Mouse (Mus musculus) left cerebral cortex, adult 11 months (tissue): ENCODE measurements around the gene BC051665.

Source experiments
- DNase-seq: peaks from one replicate; pipeline ENCODE4 v3.0.0; 2022; ENCODE audit warnings: low spot score

Gene BC051665

DNA sequence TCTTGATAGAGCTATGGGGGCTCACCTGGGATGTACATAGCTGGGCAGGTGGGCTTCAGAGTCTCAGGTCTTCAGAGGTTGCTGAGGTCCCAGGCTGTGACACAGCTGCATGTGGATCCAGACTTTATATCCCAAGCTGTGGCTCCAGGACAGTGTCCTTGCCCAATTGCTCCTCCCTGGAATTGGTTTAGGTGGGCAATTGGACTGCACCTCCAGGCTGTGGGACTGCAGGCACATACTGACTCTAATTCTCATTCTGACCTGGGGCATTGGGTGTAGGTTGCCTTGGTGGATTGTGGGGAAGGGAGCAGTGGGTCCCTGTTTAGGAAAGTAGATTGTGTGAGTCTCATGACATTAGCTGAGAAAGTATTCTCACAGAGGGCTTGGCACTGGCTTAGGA lies at the start of gene BC051665:
Gene BC051665 (minus strand): TSS at position 101 of the 400 bp plus-strand sequence.
- no peak for DNase-seq

DNA sequence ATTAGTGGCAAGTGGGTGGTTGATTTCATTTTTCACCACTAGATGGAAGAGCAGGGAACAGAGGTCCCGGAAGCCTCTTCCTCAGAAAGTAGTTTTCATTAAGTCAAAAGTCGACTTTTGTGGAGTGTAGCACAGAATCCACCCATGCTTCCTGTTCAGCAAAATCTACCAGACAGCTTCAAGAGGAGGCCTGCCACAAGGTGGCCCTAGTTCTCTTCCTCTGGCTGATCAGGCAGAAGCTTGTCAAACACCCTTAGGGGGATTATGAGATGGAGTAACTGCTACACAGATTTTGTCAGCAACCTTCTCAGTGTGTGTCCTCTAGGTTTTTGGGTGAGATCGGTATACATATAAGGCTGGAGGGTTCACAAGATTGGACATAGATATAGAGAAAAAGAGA lies 39.9 kb upstream of the BC051665 start:
- DNase-seq, result no peak

DNA sequence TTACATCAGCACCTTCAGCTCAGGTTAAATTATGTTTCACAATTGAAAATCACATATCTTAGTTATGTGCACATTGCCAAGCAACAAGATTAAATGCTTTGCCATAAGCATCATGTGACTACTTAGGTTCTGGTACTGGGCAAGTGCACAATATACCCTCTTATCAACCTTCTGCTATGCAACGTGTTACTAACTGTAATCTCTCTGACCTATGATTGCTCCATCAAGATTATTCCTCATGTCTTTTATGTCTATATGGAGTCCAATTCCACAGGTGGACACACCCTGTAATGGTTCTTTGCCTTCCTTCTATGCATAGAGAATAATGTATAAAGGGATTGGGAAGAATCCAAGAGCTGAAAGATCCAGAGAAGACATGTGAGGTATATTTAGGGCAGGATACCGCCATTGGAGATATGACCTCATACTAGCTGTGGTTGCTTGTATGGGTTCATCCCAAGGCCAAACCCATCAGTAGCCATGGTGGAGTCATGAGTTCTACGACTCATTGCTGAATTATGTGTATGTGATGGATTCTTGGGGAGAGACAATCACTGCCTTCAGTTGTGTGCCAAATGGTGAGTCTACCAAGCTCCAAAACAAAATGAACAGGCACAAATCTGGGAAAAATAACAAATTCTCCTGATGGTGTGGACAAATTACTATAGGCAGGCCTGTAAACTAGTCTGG lies 34.5 kb upstream of the BC051665 start:
- no peak for DNase-seq

DNA sequence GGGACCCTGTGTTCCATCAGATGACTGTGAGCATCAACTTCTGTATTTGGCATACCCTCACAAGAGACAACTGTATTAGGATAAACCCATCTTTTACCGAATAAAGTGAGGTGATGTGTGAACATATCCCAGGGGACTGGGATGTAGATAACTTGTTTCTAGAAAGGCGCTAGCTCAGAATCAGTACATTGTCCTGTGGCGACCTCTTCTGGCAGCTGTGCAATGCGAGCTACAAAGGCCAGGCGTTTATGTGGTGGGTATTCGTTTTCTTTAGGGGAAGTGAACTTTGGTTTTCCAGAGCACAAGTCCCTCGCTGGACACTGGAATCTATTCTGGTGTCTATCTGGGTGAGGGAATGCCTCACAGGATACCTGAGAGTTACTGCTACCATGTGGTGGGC lies 33.3 kb upstream of the BC051665 start:
- no peak for DNase-seq

DNA sequence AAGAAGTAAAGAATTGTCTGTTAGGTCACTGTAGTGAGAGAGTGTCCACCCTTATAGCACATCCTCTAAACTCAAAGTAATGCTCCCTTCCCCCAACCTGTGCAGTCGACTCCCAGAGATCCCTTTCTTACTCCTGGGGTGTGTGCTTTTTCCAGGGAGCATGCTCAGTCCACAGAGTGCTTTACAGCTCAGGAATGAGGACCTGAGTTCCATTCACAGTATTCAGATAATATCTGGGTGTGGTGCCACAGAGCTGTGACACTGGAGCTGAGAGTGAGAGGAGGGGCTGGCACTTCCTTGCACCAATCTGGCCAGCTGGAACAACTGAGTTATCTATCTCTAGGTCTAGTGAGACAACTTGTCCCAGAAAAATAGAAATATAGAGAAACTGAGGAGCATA lies 27.6 kb upstream of the BC051665 start:
- no peak for DNase-seq

DNA sequence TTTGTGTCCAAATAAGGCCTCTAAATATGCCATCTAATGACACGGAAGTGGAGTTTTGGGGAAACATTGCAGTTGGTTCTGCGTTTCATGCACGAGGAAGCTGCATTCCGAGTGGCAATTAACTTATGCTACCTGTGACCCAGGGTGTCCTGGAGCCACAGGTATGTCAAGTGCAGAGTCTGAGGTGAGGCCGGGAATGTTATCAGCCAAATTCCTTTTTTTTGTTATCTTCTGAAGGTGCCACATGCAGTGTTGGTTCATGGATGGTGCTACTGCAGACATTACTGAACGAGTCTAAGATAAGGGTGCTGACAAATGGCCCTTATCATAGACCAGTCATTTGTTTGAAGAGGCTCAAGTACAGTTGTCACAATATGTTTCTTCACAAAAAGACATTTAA lies 26.6 kb upstream of the BC051665 start:
- DNase-seq, result no peak

DNA sequence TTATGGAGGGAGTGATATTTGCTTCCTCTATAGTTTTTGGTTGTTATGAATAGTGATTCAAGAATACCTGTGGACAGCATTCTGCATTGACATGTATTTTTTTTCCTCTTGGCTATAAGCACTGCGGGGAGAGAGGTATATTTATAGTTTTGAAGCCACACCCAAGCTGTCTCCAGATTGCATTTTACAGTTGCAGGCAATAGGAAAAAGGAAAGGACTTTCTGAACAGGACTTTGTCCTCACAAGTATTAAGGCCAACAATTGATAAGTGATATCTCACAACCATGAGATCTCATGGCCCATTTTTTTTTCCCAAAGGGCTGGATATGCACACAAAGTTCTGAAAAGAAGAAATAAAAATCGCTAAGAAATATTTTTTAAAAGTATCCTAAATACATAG lies 23.5 kb upstream of the BC051665 start:
- DNase-seq, result no peak

DNA sequence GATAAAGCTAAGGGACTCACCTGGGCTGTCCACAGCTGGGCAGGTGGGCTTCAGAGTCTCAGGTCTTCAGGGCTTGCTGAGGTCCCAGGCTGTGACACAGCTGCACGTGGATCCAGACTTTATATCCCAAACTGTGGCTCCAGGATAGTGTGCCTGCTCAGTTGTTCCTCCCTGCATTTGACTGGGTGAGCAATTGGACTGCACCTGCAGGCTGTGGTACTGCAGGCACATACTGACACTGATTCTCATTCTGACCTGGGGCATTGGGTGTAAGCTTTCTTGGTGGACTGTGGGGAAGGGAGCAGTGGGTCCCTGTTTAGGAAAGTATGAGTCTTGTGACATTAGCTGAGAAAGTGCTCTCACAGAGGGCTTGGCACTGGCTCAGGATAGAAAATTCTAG lies 16.6 kb upstream of the BC051665 start, which contains the start of gene Ctsll3:
Gene Ctsll3 (minus strand): TSS at position 101 of the 400 bp plus-strand sequence.
- DNase-seq, result no peak

DNA sequence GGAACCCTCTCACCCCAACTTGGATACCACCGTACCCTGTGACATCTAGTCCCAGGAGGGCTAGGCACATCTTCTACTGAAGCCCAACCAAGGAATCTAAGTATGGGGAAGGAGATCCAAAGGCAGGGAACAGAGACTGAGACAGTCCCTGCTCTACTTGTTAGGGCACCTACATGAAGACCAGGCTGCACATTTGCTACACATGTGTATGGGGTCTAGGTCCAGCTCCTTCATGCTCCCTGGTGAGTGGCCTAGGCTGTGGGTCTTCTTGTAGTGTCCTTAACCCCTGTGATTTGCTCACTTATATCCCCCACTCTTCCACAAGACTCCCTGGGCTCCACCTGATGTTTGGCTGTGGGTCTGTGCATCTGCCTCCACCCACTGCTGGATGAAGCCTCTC lies 3.3 kb upstream of the BC051665 start:
- no peak for DNase-seq

DNA sequence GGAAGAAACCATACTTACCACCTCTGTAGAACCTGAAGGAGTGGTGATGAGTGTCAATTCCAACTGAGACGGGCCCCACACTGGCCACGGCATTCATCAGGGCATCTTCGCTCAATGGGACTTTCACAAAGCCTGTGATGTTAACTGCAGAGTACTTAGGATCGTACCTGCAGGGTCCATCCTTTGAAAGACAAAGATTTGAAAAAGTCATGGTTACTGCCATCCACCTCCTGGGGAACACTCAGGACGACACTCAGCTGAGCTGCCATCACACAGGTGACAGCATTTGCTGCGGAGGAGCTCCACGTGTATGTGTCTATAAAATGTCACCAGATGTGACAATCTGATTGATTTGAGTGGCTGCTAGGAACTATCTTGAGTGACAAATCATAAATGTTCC lies 2.9 kb downstream of the BC051665 start:
- DNase-seq, result no peak

DNA sequence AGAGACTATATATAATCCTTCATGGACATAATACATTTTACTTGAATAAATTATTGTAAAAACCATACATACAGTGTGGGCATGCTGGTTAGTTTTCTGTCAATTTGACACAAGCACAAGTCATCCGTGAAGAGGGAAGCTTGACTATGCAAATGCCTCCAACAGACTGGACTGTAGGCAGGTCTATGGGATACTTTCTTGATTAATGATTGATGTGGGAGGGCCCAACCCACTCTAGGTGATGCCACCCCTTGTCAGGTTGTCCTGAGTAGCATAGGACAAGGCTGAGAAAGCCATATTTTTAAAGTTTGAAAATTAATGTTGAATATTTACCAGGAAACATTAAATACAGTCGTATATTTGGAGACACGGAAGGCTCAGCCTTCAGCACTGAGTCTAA lies 5.6 kb downstream of the BC051665 start:
- no peak for DNase-seq

DNA sequence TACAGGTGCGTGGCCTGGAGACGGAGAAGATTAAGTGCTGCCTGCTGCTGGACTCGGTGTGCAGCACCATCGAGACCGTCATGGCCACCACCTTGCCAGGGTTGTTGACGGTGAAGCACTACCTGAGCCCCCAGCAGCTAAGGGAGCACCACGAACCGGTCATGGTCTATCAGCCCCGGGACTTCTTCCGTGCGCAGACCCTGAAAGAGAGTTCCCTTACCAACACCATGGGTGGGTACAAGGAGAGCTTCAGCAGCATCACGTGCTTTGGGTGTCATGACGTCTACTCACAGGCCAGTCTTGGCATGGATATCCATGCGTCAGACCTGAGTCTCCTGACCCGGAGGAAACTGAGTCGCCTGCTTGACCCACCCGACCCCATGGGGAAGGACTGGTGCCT lies 25.0 kb downstream of the BC051665 start:
- DNase-seq, result no peak

DNA sequence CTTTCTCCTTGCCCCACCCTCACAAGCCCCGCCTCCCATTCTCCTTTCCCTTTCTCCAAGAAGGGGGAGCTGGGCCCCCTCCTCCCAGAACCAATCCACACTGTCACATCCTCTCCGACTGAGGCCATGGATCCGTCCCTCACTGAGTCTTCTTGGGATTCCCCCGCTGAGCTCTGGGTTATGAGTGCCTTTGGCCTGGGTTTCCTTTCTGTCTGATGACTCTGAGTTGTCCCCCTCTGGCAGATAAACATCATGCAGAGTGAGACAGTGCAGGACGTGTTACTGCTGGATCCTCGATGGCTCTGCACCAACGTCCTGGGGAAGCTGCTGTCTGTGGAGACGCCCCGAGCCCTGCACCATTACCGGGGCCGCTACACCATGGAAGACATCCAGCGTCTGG lies 25.8 kb downstream of the BC051665 start:
- DNase-seq, result no peak

DNA sequence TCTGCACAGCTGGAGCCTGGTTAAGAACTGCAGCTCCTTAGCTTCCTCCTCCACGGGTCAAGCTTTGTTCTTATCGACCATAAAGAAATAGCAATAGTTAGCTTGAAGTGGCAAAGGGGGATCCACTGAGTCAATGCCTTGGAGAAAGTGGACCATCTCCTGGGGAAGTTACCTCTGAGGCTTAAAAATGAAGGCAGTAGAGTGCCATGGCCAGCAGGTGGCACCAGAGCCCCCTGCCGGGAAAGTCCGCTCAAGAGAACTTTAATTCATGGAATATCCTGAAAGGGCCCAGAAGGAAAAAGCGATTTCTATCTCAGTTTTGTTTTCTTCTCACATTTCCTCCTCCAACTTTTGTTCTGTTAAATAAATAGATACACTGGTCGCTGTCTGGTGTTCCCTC lies 27.0 kb downstream of the BC051665 start:
- no peak for DNase-seq

DNA sequence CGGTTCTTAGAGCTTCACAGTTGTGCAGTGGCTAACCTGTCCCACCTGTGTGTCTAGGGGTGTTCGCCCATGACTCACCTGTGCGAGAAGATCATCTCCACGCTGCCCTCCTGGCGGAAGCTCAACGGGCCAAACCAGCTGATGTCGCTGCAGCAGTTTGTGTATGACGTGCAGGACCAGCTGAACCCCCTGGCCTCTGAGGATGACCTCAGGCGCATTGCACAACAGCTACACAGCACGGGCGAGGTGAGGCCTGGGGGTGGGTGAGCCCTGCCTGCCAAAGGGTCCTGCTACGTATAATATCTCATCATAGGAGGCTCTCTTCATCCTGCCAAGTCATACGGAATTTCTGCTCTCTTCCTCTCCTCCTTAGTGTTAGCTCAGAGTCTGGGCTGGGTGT lies 28.9 kb downstream of the BC051665 start:
- DNase-seq, result no peak

DNA sequence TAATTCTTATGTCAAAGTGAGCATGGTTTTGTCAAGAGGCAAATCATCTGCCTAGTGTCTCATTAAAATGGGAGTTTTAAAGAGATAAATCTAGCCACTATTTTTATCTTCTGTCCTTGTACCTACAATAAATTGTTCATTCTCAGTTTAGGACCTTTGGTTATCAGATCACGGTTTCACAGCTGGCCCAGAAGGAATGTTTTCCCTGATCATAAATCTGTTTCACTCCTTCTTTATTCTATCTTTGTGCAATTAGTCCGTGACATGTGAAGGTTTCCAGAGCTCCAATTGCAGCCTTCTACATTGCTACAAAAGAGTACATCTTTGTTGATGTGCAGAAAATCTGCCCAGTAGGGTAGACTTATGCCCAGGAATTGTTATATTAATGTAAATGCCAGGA lies 30.9 kb downstream of the BC051665 start:
- DNase-seq, result no peak

DNA sequence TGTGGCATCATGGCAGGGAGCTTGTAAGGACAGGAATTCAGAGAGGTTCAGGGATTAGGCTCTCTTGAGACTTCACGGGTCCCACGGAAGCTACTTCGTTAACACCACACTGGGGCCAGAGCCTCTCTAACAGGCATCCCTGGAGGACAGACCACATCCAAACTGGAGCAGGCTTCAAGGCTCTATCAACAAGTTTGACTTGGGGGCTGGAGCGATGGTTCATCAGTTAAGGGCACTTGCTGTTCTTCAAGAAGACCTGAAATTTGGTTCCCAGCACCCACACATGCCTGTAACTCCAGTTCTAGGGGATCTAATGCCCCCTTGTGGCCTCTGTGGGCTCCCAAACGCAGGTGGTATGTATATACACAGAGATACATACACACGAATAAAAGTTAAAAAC lies 32.9 kb downstream of the BC051665 start:
- DNase-seq, result no peak

DNA sequence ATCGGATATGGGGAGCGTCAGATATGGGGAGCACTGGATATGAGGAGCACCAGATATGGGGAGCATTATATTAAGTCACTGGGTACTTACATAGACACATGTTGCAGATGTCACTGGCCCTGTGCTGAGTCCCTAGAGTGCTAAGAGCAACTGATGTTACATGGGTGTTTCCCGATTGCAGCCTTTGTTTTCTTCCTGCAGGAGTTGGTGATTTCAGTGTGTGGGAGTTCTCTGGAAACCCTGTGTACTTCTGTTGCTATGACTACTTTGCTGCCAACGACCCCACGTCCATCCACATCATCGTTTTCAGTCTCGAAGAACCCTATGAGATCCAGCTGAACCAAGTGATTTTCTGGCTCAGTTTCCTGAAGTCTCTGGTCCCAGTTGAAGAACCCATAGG lies 35.2 kb downstream of the BC051665 start:
- no peak for DNase-seq

DNA sequence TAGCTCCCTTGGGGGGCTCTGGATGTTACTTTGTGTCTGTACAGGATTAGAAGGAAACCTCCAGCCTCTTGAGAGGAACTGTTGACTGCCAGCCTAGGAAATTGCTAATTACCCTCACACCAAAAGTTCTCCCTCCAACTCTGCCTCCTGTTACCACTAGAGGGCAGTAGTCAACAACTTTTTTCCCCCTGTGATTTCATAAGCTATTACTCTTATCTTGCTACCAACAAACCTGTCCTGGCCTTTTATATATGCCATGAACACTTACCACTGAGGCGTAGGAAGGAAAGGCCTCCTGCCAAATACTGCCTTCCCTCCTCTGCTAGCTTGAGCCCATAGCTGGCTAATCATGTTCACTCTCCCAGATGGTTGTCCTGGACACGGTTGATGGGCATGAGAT lies 37.6 kb downstream of the BC051665 start:
- DNase-seq, result no peak

DNA sequence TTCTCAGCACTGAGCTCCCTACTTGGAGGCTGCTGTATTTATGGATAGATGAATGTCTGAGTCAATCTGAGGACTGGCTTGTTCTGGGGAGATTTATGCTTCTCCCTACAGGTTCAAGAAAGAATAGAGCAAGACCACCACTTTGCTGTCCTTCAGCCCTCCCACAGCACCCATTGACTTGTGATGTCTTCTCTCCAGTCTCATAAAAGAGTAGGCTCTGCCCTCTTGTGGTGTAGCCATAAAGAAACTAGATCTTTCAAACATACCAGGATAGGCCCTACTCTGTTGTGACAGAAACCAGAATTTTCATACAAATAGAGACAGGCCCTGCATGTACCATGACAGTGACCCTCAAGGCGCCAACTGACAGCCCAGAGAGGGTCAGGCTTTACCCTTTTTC lies 39.0 kb downstream of the BC051665 start:
- no peak for DNase-seq

DNA sequence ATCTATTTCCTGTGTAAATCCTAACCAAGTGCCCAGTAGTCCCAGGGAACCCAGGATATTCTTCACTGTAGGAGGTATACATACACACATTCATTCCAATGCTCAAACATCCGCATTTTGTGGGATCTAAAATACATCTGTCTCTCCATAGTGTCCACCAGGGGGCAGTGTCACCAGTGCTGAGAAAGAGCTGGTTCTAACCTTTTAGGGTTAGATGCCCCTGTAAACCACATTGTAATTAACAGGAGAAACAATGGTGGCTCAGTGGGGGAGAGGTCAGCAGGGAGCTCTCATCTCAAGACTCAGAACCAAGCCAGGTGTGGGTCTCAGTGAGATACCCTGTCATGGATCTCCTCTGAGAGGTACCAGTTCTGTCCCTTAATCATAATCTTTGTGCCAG lies 39.9 kb downstream of the BC051665 start:
- DNase-seq, result no peak

DNA sequence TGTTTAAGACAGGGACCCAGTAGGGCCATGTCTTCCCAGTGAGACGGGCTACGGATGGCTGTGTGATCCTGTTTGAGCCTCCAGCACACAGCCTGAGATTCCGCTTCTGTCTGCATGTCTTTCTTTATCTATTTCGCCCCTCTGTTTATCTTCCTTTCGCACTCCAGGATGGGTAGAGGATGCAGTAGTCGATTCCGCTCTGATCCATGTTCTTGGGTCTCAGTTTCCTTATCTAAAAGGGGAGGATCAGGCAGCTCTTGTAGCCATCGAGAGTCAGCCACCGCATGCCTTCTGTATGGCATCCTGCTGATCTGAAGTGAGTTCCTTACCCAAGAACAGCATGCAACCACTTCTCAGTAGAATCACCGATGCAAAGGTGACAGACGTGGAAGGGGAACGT lies 40.8 kb downstream of the BC051665 start:
- DNase-seq, result no peak

DNA sequence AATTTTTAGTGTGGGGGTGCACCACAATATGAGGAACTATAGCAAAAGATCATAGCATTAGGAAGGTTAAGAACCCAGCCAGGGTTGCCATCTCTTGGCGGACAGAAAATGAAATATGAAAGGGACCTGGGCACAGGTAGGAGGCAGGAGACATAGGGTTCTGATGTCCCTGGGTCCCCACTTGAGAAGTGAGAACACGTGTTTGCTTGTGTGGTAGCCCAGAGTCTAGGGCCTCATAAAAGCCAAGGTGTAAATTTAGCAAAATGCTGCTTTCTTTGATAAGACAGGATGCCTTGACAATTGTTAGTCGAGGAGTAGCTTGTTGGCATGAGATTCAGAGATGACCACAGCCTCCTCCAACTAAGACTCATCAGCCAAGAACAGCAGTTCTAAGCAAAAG lies 41.4 kb downstream of the BC051665 start:
- DNase-seq, result no peak

DNA sequence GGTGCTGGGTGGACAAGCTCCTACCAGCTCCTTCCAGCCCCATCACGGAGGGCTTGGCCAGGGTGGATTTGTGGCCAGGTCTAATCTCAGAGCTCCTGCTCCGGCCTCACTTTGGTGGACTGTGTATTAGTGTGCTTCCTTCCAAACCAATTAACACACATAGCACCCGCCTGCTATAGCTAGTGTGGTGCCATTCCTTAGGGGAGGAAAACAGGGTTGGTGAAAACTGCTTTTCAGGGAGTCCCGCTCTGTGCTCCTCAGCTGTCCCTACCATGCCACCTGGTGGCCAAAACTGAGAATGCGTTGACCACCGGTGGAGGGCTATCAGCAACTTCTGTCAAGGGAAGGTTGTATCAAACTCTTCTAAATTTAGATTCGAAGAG lies 42.1 kb downstream of the BC051665 start:
- DNase-seq, result peak; percentile 51
